Mouse (Mus musculus) forebrain, postnatal 0 days (tissue): ENCODE measurements around the gene Fam222a. TPM values are rescaled to one million over a fixed set of nuclear protein-coding genes. Genes with fewer than 3 reads are reported as not detected.

ENCODE experiments used
- ATAC-seq: fragments of 200-750 bp; cut with Nextera tagmentation; 2 replicates; pipeline ENCODE4 v1.8.0; 2017; ENCODE audit warnings: mild to moderate bottlenecking, moderate library complexity
- DNase-seq: peaks from one replicate; pipeline ENCODE4 v3.0.0-alpha.2; 2015
- H3K27ac ChIP-seq: fragments of 300-500 bp; sonication (generic); 2 replicates; pipeline ENCODE4 v1.5.1; 2014; ENCODE audit warnings: low read depth, mild to moderate bottlenecking, antibody characterized with exemption, low read length, moderate library complexity, mixed read lengths
- H3K27me3 ChIP-seq: fragments of 300-500 bp; sonication (generic); 2 replicates; pipeline ENCODE4 v1.6.1; 2014; ENCODE audit warnings: mild to moderate bottlenecking, low read length, mixed read lengths; ENCODE audit not compliant: insufficient read depth
- H3K36me3 ChIP-seq: fragments of 300-500 bp; sonication (generic); 2 replicates; pipeline ENCODE4 v1.6.1; 2014; ENCODE audit warnings: mild to moderate bottlenecking, moderate library complexity; ENCODE audit not compliant: insufficient read depth
- H3K4me1 ChIP-seq: fragments of 300-500 bp; sonication (generic); 2 replicates; pipeline ENCODE4 v1.6.1; 2014; ENCODE audit warnings: antibody characterized with exemption; ENCODE audit not compliant: insufficient read depth
- H3K4me2 ChIP-seq: fragments of 300-500 bp; sonication (generic); 2 replicates; pipeline ENCODE4 v1.6.1; 2014; ENCODE audit warnings: low read depth, mild to moderate bottlenecking, moderate library complexity
- H3K4me3 ChIP-seq: fragments of 300-500 bp; sonication (generic); 2 replicates; pipeline ENCODE4 v1.5.1; 2014; ENCODE audit warnings: low read depth, low read length, mixed read lengths
- H3K9ac ChIP-seq: fragments of 300-500 bp; sonication (generic); 2 replicates; pipeline ENCODE4 v1.6.1; 2014; ENCODE audit warnings: mild to moderate bottlenecking
- H3K9me3 ChIP-seq: fragments of 300-500 bp; sonication (generic); 2 replicates; pipeline ENCODE4 v1.6.1; 2016; ENCODE audit warnings: low read length
- CTCF ChIP-seq: sonication (generic); IDR thresholded peaks from 2 replicates; pipeline ENCODE4 v1.5.1; 2016; ENCODE audit warnings: antibody characterized with exemption, control low read depth, low read depth
- WGBS: fragments of 180-500 bp; shearing (Covaris S2); extraction: QIAGEN DNeasy Blood & Tissue Kit; methylation state at CpG from one replicate; pipeline ENCODE4 v1.1.7; 2014; 5-methylcytosine and 5-hydroxymethylcytosine counted together
- polyA plus RNA-seq: library from polyadenylated mRNA; unstranded; fragments of >200 nt; fragmentation: Nextera tagmentation; extraction: Ambion mirVana; gene quantifications from 2 replicates; pipeline ENCODE4 v1.2.1, GENCODE M21; 2015
- total RNA-seq: library from RNA; depleted of rRNA; stranded (reverse); fragments of >200 nt; gene quantifications from 2 replicates; pipeline ENCODE4 v1.2.3, GENCODE M21; 2014

The Fam222a gene
- total and polyA plus RNA-seq, 2 experiments from 2014 or later = 3.4 to 8.2 TPM

GRCm38 (mm10) chr5:114557765-114558731 is 9.8 kb upstream of the Fam222a start:
- no peak overlapping the region for H3K4me3 ChIP-seq
- H3K4me1 ChIP-seq = no peaks in the 10 kb centered on the region
- WGBS = 46% methylated on average over 20 of the region's 20 CpGs
- no peak for ATAC-seq
- H3K27me3 ChIP-seq = no peaks in the 10 kb centered on the region
- H3K36me3 ChIP-seq = no peaks in the 10 kb centered on the region
- no peak for DNase-seq
- H3K9me3 ChIP-seq = no peaks in the 10 kb centered on the region
- no peak overlapping the region for H3K4me2 ChIP-seq
- no peak overlapping the region for H3K9ac ChIP-seq
- no peak for TF ChIP-seq CTCF
- no peak overlapping the region for H3K27ac ChIP-seq

- ATAC-seq (peak; percentile 78; the same call in 1 of the 2 replicates), DNase-seq (no peak)
- 19% methylated on average over 9 of the region's 9 CpGs for WGBS
- H3K9me3 ChIP-seq = no peaks in the 10 kb centered on the region
- peaks cover 6% of the 10 kb centered on the region; the same call in 1 of the 2 replicates for H3K27me3 ChIP-seq
- no peaks in the 10 kb centered on the region for H3K4me1 ChIP-seq
- H3K4me3 ChIP-seq = no peak overlapping the region
- H3K4me2 ChIP-seq = no peak overlapping the region
- no peak overlapping the region for H3K9ac ChIP-seq
- no peak for TF ChIP-seq CTCF
- no peak overlapping the region for H3K27ac ChIP-seq
- no peaks in the 10 kb centered on the region for H3K36me3 ChIP-seq
Measured at GRCm38 (mm10) chr5:114560533-114560936, 7.3 kb upstream of the Fam222a start.

- H3K36me3 ChIP-seq = no peaks in the 10 kb centered on the region
- no peak overlapping the region for H3K9ac ChIP-seq
- DNase-seq (no peak), ATAC-seq (no peak)
- no peak for TF ChIP-seq CTCF
- peaks cover 6% of the 10 kb centered on the region; the same call in 1 of the 2 replicates for H3K27me3 ChIP-seq
- no peak overlapping the region for H3K4me3 ChIP-seq
- no peaks in the 10 kb centered on the region for H3K4me1 ChIP-seq
- H3K4me2 ChIP-seq = no peak overlapping the region
- 0 out of 2 replicates have a peak overlapping the region, but pooled peaks have one; percentile 9 for H3K27ac ChIP-seq
- 50% methylated on average over 5 of the region's 5 CpGs for WGBS
- no peaks in the 10 kb centered on the region for H3K9me3 ChIP-seq
Measured at GRCm38 (mm10) chr5:114560965-114561364, 6.9 kb upstream of the Fam222a start.

GRCm38 (mm10) chr5:114563994-114564393 is 3.8 kb upstream of the Fam222a start:
- Histone ChIP-seq H3K27me3 (peaks cover 6% of the 10 kb centered on the region; the same call in 1 of the 2 replicates), H3K36me3 (no peaks in the 10 kb centered on the region), H3K4me2 (no peak overlapping the region), H3K9me3 (no peaks in the 10 kb centered on the region), H3K9ac (no peak overlapping the region), H3K4me3 (no peak overlapping the region), H3K4me1 (no peaks in the 10 kb centered on the region; the same call in 1 of the 2 replicates), H3K27ac (no peak overlapping the region)
- TF ChIP-seq CTCF = no peak
- DNase-seq = no peak
- 91% methylated on average over 7 of the region's 7 CpGs for WGBS
- no peak for ATAC-seq

GRCm38 (mm10) chr5:114565305-114565704 is 2.5 kb upstream of the Fam222a start:
- no peak for DNase-seq
- H3K9me3 ChIP-seq = no peaks in the 10 kb centered on the region
- TF ChIP-seq CTCF = no peak
- no peak overlapping the region for H3K9ac ChIP-seq
- no peak overlapping the region for H3K4me2 ChIP-seq
- H3K36me3 ChIP-seq = no peaks in the 10 kb centered on the region
- no peak overlapping the region for H3K27ac ChIP-seq
- H3K4me1 ChIP-seq = peaks cover 8% of the 10 kb centered on the region; the same call in 1 of the 2 replicates
- 8% methylated on average over 12 of the region's 12 CpGs for WGBS
- ATAC-seq = no peak
- no peak overlapping the region for H3K4me3 ChIP-seq
- H3K27me3 ChIP-seq = peaks cover 6% of the 10 kb centered on the region; the same call in 1 of the 2 replicates

GRCm38 (mm10) chr5:114565751-114566150 is 2.1 kb upstream of the Fam222a start:
- Histone ChIP-seq H3K27ac (no peak overlapping the region), H3K4me1 (peaks cover 9% of the 10 kb centered on the region; the same call in 1 of the 2 replicates), H3K27me3 (peaks cover 6% of the 10 kb centered on the region; the same call in 1 of the 2 replicates), H3K36me3 (no peaks in the 10 kb centered on the region), H3K9me3 (no peaks in the 10 kb centered on the region), H3K4me3 (no peak overlapping the region), H3K9ac (no peak overlapping the region), H3K4me2 (no peak overlapping the region)
- no peak for ATAC-seq
- TF ChIP-seq CTCF = no peak
- DNase-seq = no peak
- 79% methylated on average over 6 of the region's 6 CpGs for WGBS

GRCm38 (mm10) chr5:114566461-114566860 is 1.4 kb upstream of the Fam222a start:
- H3K4me2 ChIP-seq = no peak overlapping the region
- DNase-seq (no peak), ATAC-seq (no peak)
- peaks cover 6% of the 10 kb centered on the region; the same call in 1 of the 2 replicates for H3K27me3 ChIP-seq
- H3K4me1 ChIP-seq = peaks cover 16% of the 10 kb centered on the region
- no peak for TF ChIP-seq CTCF
- no peaks in the 10 kb centered on the region for H3K9me3 ChIP-seq
- no peak overlapping the region for H3K27ac ChIP-seq
- no peaks in the 10 kb centered on the region for H3K36me3 ChIP-seq
- no peak overlapping the region for H3K9ac ChIP-seq
- 90% methylated on average over 10 of the region's 10 CpGs for WGBS
- H3K4me3 ChIP-seq = no peak overlapping the region
